Mouse (Mus musculus): ENCODE results near the gene 2310079G19Rik. TPM values are rescaled to one million over a fixed set of nuclear protein-coding genes. Genes with fewer than 3 reads are reported as not detected.

The 2310079G19Rik gene
- total RNA-seq (2022) = not detected

- no peak for DNase-seq (ENCODE audit: low spot score in 2 of 2)
These were observed at the start of gene 2310079G19Rik for GRCm38 (mm10) chr16:88627566-88627965. Gene 2310079G19Rik (minus strand): TSS chr16:88627666.

- DNase-seq (ENCODE audit: low spot score in 2 of 2) = no peak
These were observed 44.1 kb upstream of the 2310079G19Rik start, which contains the start of gene Krtap27-1 for GRCm38 (mm10) chr16:88671571-88671970. Gene Krtap27-1 (minus strand): TSS chr16:88671671.

GRCm38 (mm10) chr16:88657426-88657825, 30.0 kb upstream of the 2310079G19Rik start:
- no peak for DNase-seq (ENCODE audit: low spot score in 2 of 2)

- no peak for DNase-seq (ENCODE audit: low spot score in 2 of 2)
These were observed 24.5 kb upstream of the 2310079G19Rik start for GRCm38 (mm10) chr16:88651952-88652351.

GRCm38 (mm10) chr16:88651082-88651481, 23.6 kb upstream of the 2310079G19Rik start:
- DNase-seq (ENCODE audit: low spot score in 2 of 2) = no peak

- no peak for DNase-seq (ENCODE audit: low spot score in 2 of 2)
These were observed 19.9 kb upstream of the 2310079G19Rik start, which contains the start of gene Krtap26-1 for GRCm38 (mm10) chr16:88647358-88647846. Gene Krtap26-1 (minus strand): TSS chr16:88647796.

GRCm38 (mm10) chr16:88646366-88647111, 19.1 kb upstream of the 2310079G19Rik start:
- no peak for DNase-seq (ENCODE audit: low spot score in 2 of 2)

- DNase-seq (ENCODE audit: low spot score in 2 of 2) = no peak
These were observed 12.6 kb upstream of the 2310079G19Rik start for GRCm38 (mm10) chr16:88640053-88640452.

- no peak for DNase-seq (ENCODE audit: low spot score in 2 of 2)
These were observed 7.7 kb upstream of the 2310079G19Rik start for GRCm38 (mm10) chr16:88635142-88635541.

- DNase-seq (ENCODE audit: low spot score in 2 of 2) = no peak
These were observed 4.0 kb upstream of the 2310079G19Rik start for GRCm38 (mm10) chr16:88631474-88631873.

GRCm38 (mm10) chr16:88612712-88613111, 14.8 kb downstream of the 2310079G19Rik start:
- no peak for DNase-seq (ENCODE audit: low spot score in 2 of 2)

GRCm38 (mm10) chr16:88611922-88612321, 15.5 kb downstream of the 2310079G19Rik start, which contains the start of gene Krtap24-1:
Gene Krtap24-1 (minus strand): TSS chr16:88612279.
- DNase-seq (ENCODE audit: low spot score in 2 of 2) = no peak

- no peak for DNase-seq (ENCODE audit: low spot score in 2 of 2)
These were observed 22.9 kb downstream of the 2310079G19Rik start for GRCm38 (mm10) chr16:88604570-88604969.

GRCm38 (mm10) chr16:88602464-88602863, 25.0 kb downstream of the 2310079G19Rik start:
- no peak for DNase-seq (ENCODE audit: low spot score in 2 of 2)

GRCm38 (mm10) chr16:88600303-88600702, 27.2 kb downstream of the 2310079G19Rik start:
- no peak for DNase-seq (ENCODE audit: low spot score in 2 of 2)

- DNase-seq (ENCODE audit: low spot score in 2 of 2) = no peak
These were observed 27.8 kb downstream of the 2310079G19Rik start for GRCm38 (mm10) chr16:88599504-88600237.

GRCm38 (mm10) chr16:88592758-88593157, 34.7 kb downstream of the 2310079G19Rik start:
- no peak for DNase-seq (ENCODE audit: low spot score in 2 of 2)

- DNase-seq (ENCODE audit: low spot score in 2 of 2) = no peak
These were observed 44.1 kb downstream of the 2310079G19Rik start for GRCm38 (mm10) chr16:88583338-88583737.
